Mouse (Mus musculus) cortical plate, adult 2 months (tissue): ENCODE measurements around the gene Fuk.

Experiments used
- CTCF ChIP-seq: fragments of 200-500 bp; IDR thresholded peaks from 2 replicates; pipeline ENCODE4 v1.5.1; 2011; ENCODE audit warnings: mild to moderate bottlenecking, control low read depth, low read length; ENCODE audit not compliant: insufficient read depth; ENCODE audit errors: extremely low read depth
- POLR2A ChIP-seq: fragments of 200-500 bp; IDR thresholded peaks from 2 replicates; pipeline ENCODE4 v1.6.1; 2011; ENCODE audit warnings: mild to moderate bottlenecking, low read length, control low read depth; ENCODE audit not compliant: insufficient read depth; ENCODE audit errors: extremely low read depth

- TF ChIP-seq POLR2A: no peak
- no peak for TF ChIP-seq CTCF
Measured at GRCm38 (mm10) chr8:110929066-110929465, 26.8 kb upstream of the Fuk start.
